Mouse (Mus musculus) ES-E14 (cell line): ENCODE data around the gene Sipa1l2.

Experiments
- CHD2 ChIP-seq: IDR thresholded peaks from 2 replicates; pipeline ENCODE4 v1.6.1; 2014; ENCODE audit warnings: mild to moderate bottlenecking, low read depth, low read length, inconsistent platforms
- HCFC1 ChIP-seq: IDR thresholded peaks from 2 replicates; pipeline ENCODE4 v1.6.1; 2012; ENCODE audit warnings: low read length, inconsistent platforms, borderline replicate concordance; ENCODE audit not compliant: insufficient read depth
- MAFK ChIP-seq: IDR thresholded peaks from 2 replicates; pipeline ENCODE4 v1.6.1; 2014; ENCODE audit warnings: mild to moderate bottlenecking, low read depth, low read length, inconsistent platforms; ENCODE audit not compliant: insufficient read depth
- ZC3H11A ChIP-seq: IDR thresholded peaks from 2 replicates; pipeline ENCODE4 v1.6.1; 2012; ENCODE audit warnings: low read depth, mild to moderate bottlenecking, inconsistent platforms, low read length, borderline replicate concordance
- ZNF384 ChIP-seq: IDR thresholded peaks from 2 replicates; pipeline ENCODE4 v1.6.1; 2012; ENCODE audit warnings: low read depth, low read length, inconsistent platforms

GRCm38 (mm10) chr8:125401350-125401749, 168.3 kb downstream of the Sipa1l2 start:
- TF ChIP-seq CHD2: no peak
- no peak for TF ChIP-seq ZC3H11A
- TF ChIP-seq HCFC1: no peak
- no peak for TF ChIP-seq ZNF384
- TF ChIP-seq MAFK: no peak
